Mouse (Mus musculus): ENCODE data around the gene Chtf18. TPM values are rescaled to one million over a fixed set of nuclear protein-coding genes. Genes with fewer than 3 reads are reported as not detected.

Gene Chtf18
- total RNA-seq, 2 experiments from 2014 or later: 3.6 to 4.0 TPM

Small RNA genes within 50 kb of the gene (microRNA-seq; reads per million reads assigned to microRNA genes)
- gene Gm25083: not detected

Other genes starting within 250 kb of the Chtf18 start
- under 1 TPM; 0.49 to 0.53 TPM for gene Sstr5, start 230.1 kb downstream of the Chtf18 start, total RNA-seq (2021)
- 1 to 10 TPM; 1.3 to 2.5 TPM for gene Sox8, start 156.7 kb downstream of the Chtf18 start, total RNA-seq (2021)
- gene Lmf1, start 148.3 kb downstream of the Chtf18 start, total RNA-seq (2021): 10 to 100 TPM; 29.6 to 37.9 TPM
- gene Gng13, start 10.2 kb downstream of the Chtf18 start, total RNA-seq (2021): 1 to 10 TPM; 1.7 to 2.3 TPM
- gene Rpusd1, start 251 bp upstream of the Chtf18 start, total RNA-seq (2021): 10 to 100 TPM; 12.5 to 13.4 TPM
- not detected for gene Mslnl, start 8.6 kb upstream of the Chtf18 start, total RNA-seq (2021)
- 1 to 10 TPM; 5.5 to 8.2 TPM for gene Msln, start 27.0 kb upstream of the Chtf18 start, total RNA-seq (2021)
- 10 to 100 TPM; 26.0 to 31.0 TPM for gene Narfl, start 46.4 kb upstream of the Chtf18 start, total RNA-seq (2021)
- gene Haghl, start 58.3 kb upstream of the Chtf18 start, total RNA-seq (2021): 10 to 100 TPM; 17.6 to 32.8 TPM
- not detected for gene Ccdc78, start 59.2 kb upstream of the Chtf18 start, total RNA-seq (2021)
- gene Fam173a, start 65.5 kb upstream of the Chtf18 start, total RNA-seq (2021): 10 to 100 TPM; 76.7 to 85.4 TPM
- not detected for gene AC134908.4, start 68.2 kb upstream of the Chtf18 start, total RNA-seq (2021)
- 10 to 100 TPM; 24.5 to 27.7 TPM for gene Metrn, start 69.7 kb upstream of the Chtf18 start, total RNA-seq (2021)
- 10 to 100 TPM; 19.4 to 34.2 TPM for gene Fbxl16, start 81.7 kb upstream of the Chtf18 start, total RNA-seq (2021)
- 10 to 100 TPM; 16.6 to 20.8 TPM for gene Wdr24, start 96.2 kb upstream of the Chtf18 start, total RNA-seq (2021)
- gene Jmjd8, start 101.4 kb upstream of the Chtf18 start, total RNA-seq (2021): 10 to 100 TPM; 87.8 to 93.9 TPM
- 100 to 1,000 TPM; 167 to 173 TPM for gene Stub1, start 106.0 kb upstream of the Chtf18 start, total RNA-seq (2021)
- 10 to 100 TPM; 17.4 to 20.3 TPM for gene Rhbdl1, start 109.9 kb upstream of the Chtf18 start, total RNA-seq (2021)
- 10 to 100 TPM in 1 of 2 experiments, 1 to 10 TPM in 1; 9.5 to 13.3 TPM for gene Gm20683, start 114.3 kb upstream of the Chtf18 start, total RNA-seq (2021)
- 100 to 1,000 TPM in 1 of 2 experiments, 10 to 100 TPM in 1; 97.2 to 104 TPM for gene Rhot2, start 117.4 kb upstream of the Chtf18 start, total RNA-seq (2021)
- gene Wdr90, start 134.1 kb upstream of the Chtf18 start, total RNA-seq (2021): 10 to 100 TPM; 12.9 to 15.6 TPM
- gene Mcrip2, start 141.3 kb upstream of the Chtf18 start, total RNA-seq (2021): 100 to 1,000 TPM; 340 to 398 TPM
- gene Mettl26, start 147.7 kb upstream of the Chtf18 start, total RNA-seq (2021): 100 to 1,000 TPM; 106 to 124 TPM
- gene Wfikkn1, start 153.4 kb upstream of the Chtf18 start, total RNA-seq (2021): 1 to 10 TPM in 1 of 2 experiments, under 1 TPM in 1; 0.99 to 1.2 TPM
- 10 to 100 TPM; 20.6 to 46.0 TPM for gene Rab40c, start 192.3 kb upstream of the Chtf18 start, total RNA-seq (2021)
- 100 to 1,000 TPM in 1 of 2 experiments, 10 to 100 TPM in 1; 96.8 to 117 TPM for gene Pigq, start 217.5 kb upstream of the Chtf18 start, total RNA-seq (2021)
- gene Nhlrc4, start 217.5 kb upstream of the Chtf18 start, total RNA-seq (2021): not detected
- not detected for gene A930017K11Rik, start 225.1 kb upstream of the Chtf18 start, total RNA-seq (2021)